Mouse (Mus musculus) heart, postnatal 0 days (tissue): ENCODE measurements around the gene Nos1ap.

Experiments
- CTCF ChIP-seq: IDR thresholded peaks from 2 replicates; pipeline ENCODE4 v1.5.1; 2016; ENCODE audit warnings: antibody characterized with exemption, control low read depth, low read depth
- EP300 ChIP-seq: IDR thresholded peaks from 2 replicates; pipeline ENCODE4 v1.6.1; 2016; ENCODE audit warnings: antibody characterized with exemption, low read depth

- TF ChIP-seq CTCF (no peak), EP300 (no peak)
Observed at GRCm38 (mm10) chr1:170311431-170311830, 278.2 kb downstream of the Nos1ap start.
